Mouse (Mus musculus) layer of hippocampus, postnatal 14 days (tissue): ENCODE data around the gene Ccl27b. TPM values are rescaled to one million over a fixed set of nuclear protein-coding genes. Genes with fewer than 3 reads are reported as not detected.
"Not testable (repeated sequence)": the region's sequence is repeated elsewhere in the genome, so short reads cannot be mapped to it uniquely, and the experiment has no call there.

Source experiments
- DNase-seq, 2 experiments: peaks; one replicate each; pipeline ENCODE4 v3.0.0; 2021 to 2022; ENCODE audit warnings: low spot score in 2 of 2, mixed read lengths in 1 of 2
- long read RNA-seq, 2 experiments: library from polyadenylated mRNA; stranded (forward); transcript quantifications; one replicate each; pipeline ENCODE4 v2.0.0; 2021
- total RNA-seq, 2 experiments: library from RNA; stranded (reverse); gene quantifications; 2 replicates each; pipeline ENCODE4 v1.2.3; 2021

The Ccl27b gene
- 1 to 10 TPM in 1 of 2 experiments, not detected in 1; 3.8 TPM for total RNA-seq
- long read RNA-seq, experiment 1, partial matches to known transcripts, result 0 of 2 reads
- long read RNA-seq, experiment 1, other reads (novel, unspliced or antisense), result 2 of 2 reads
- long read RNA-seq, experiment 2, result 0 reads

- not testable (repeated sequence) for DNase-seq
These were observed at the start of gene Ccl27b for GRCm38 (mm10) chr4:42654951-42655350. Ccl27b (plus strand) TSS chr4:42655251.

- DNase-seq, result not testable (repeated sequence)
These were observed 43.2 kb upstream of the Ccl27b start, which contains the start of gene Gm10591 for GRCm38 (mm10) chr4:42611895-42612294. Gm10591 (plus strand) TSS chr4:42612195.

- DNase-seq, result not testable (repeated sequence)
These were observed 25.6 kb upstream of the Ccl27b start, which contains the start of gene Gm2564 for GRCm38 (mm10) chr4:42629419-42629818. Gm2564 (plus strand) TSS chr4:42629719.

GRCm38 (mm10) chr4:42661793-42662192, 6.7 kb downstream of the Ccl27b start, which contains the start of gene Il11ra2:
Il11ra2 (minus strand) TSS chr4:42661893.
- DNase-seq, result not testable (repeated sequence)

- DNase-seq, result not testable (repeated sequence)
These were observed 20.4 kb downstream of the Ccl27b start for GRCm38 (mm10) chr4:42675415-42675814.

GRCm38 (mm10) chr4:42679365-42679764, 24.3 kb downstream of the Ccl27b start:
- not testable (repeated sequence) for DNase-seq

- DNase-seq, result not testable (repeated sequence)
These were observed 25.6 kb downstream of the Ccl27b start for GRCm38 (mm10) chr4:42680374-42681356.

GRCm38 (mm10) chr4:42681473-42682182, 26.6 kb downstream of the Ccl27b start:
- DNase-seq, result not testable (repeated sequence)

- not testable (repeated sequence) for DNase-seq
These were observed 27.1 kb downstream of the Ccl27b start for GRCm38 (mm10) chr4:42682183-42682524.

Other genes with a start within 250 kb of the Ccl27b start
- not detected for gene Gm21586, start 215.9 kb upstream of the Ccl27b start, total RNA-seq
- gene Gm2163, start 188.5 kb upstream of the Ccl27b start, total RNA-seq, result 1 to 10 TPM; 1.8 to 1.9 TPM
- under 1 TPM in 1 of 2 experiments, not detected in 1; 0.76 TPM for gene Fam205a2, start 127.1 kb upstream of the Ccl27b start, total RNA-seq
- not detected for gene Gm10591, start 43.1 kb upstream of the Ccl27b start, total RNA-seq
- 10 to 100 TPM; 13.4 to 15.2 TPM for gene Gm2564, start 25.5 kb upstream of the Ccl27b start, total RNA-seq
- gene Il11ra2, start 6.6 kb downstream of the Ccl27b start, total RNA-seq, result under 1 TPM in 1 of 2 experiments, not detected in 1; 0.32 TPM
- 1 to 10 TPM; 1.4 to 2.2 TPM for gene 4930578G10Rik, start 80.3 kb downstream of the Ccl27b start, total RNA-seq
- gene Ccl19, start 101.3 kb downstream of the Ccl27b start, total RNA-seq, result under 1 TPM in 1 of 2 experiments, not detected in 1; 0.60 TPM
- not detected for gene Ccl21a, start 118.7 kb downstream of the Ccl27b start, total RNA-seq
- under 1 TPM; 0.46 to 0.64 TPM for gene Fam205a1, start 198.6 kb downstream of the Ccl27b start, total RNA-seq
- gene Gm12394, start 201.5 kb downstream of the Ccl27b start, total RNA-seq, result 1 to 10 TPM in 1 of 2 experiments, under 1 TPM in 1; 0.65 to 1.0 TPM
- gene Fam205c, start 219.0 kb downstream of the Ccl27b start, total RNA-seq, result under 1 TPM; 0.38 to 0.46 TPM